Mouse (Mus musculus): ENCODE data around the gene C1ql3. TPM values are rescaled to one million over a fixed set of nuclear protein-coding genes. Genes with fewer than 3 reads are reported as not detected.

C1ql3 gene
- polyA plus RNA-seq, 1 experiment from 2014 or later: 1.7 TPM

- H3K9me3 ChIP-seq (replicated peaks; ENCODE audit: control insufficient read depth, low read length): no peaks in the 10 kb centered on the region
- 0 out of 2 replicates have a peak, but pooled peaks cover 8% of the 10 kb centered on the region for H3K27me3 ChIP-seq (replicated peaks; ENCODE audit: control insufficient read depth, insufficient read depth, low read length)
- H3K9ac ChIP-seq (ENCODE audit: low read length): no peak overlapping the region
- DNase-seq (ENCODE audit: low spot score) (no peak), ATAC-seq (no peak)
- peaks cover 4% of the 10 kb centered on the region for H3K4me1 ChIP-seq (ENCODE audit: control insufficient read depth, insufficient read depth, low read length)
- no peak overlapping the region for H3K4me3 ChIP-seq (ENCODE audit: low read depth, low read length)
- no peak overlapping the region for H3K4me2 ChIP-seq (ENCODE audit: low read length)
- no peaks in the 10 kb centered on the region for H3K36me3 ChIP-seq (ENCODE audit: control insufficient read depth, insufficient read depth, low read length)
- 80% methylated on average over 2 of the region's 2 CpGs for WGBS
- H3K27ac ChIP-seq (ENCODE audit: low read depth, low read length): no peak overlapping the region
Measured at GRCm38 (mm10) chr2:12973752-12974151, 37.9 kb downstream of the C1ql3 start.

- Histone ChIP-seq H3K27me3 (replicated peaks; ENCODE audit: control insufficient read depth, insufficient read depth, low read length) (peaks cover 17% of the 10 kb centered on the region; the same call in 1 of the 2 replicates), H3K4me1 (ENCODE audit: control insufficient read depth, insufficient read depth, low read length) (peaks cover 4% of the 10 kb centered on the region)
Measured at GRCm38 (mm10) chr2:12970049-12970724, 41.4 kb downstream of the C1ql3 start.

GRCm38 (mm10) chr2:12956703-12957424, 54.7 kb downstream of the C1ql3 start:
- Histone ChIP-seq H3K4me3 (ENCODE audit: low read depth, low read length) (no peak overlapping the region), H3K4me1 (ENCODE audit: control insufficient read depth, insufficient read depth, low read length) (no peaks in the 10 kb centered on the region), H3K4me2 (ENCODE audit: low read length) (no peak overlapping the region), H3K27me3 (replicated peaks; ENCODE audit: control insufficient read depth, insufficient read depth, low read length) (no peaks in the 10 kb centered on the region), H3K9me3 (replicated peaks; ENCODE audit: control insufficient read depth, low read length) (no peaks in the 10 kb centered on the region), H3K9ac (ENCODE audit: low read length) (no peak overlapping the region), H3K27ac (ENCODE audit: low read depth, low read length) (no peak overlapping the region), H3K36me3 (ENCODE audit: control insufficient read depth, insufficient read depth, low read length) (no peaks in the 10 kb centered on the region)
- ATAC-seq (no peak), DNase-seq (ENCODE audit: low spot score) (no peak)

More at GRCm38 (mm10) chr2:12970049-12970724, 41.4 kb downstream of the C1ql3 start:
- DNase-seq (ENCODE audit: low spot score) (peak; percentile 92), ATAC-seq (peak; percentile 94)
- Histone ChIP-seq H3K4me3 (ENCODE audit: low read depth, low read length) (no peak overlapping the region), H3K9me3 (replicated peaks; ENCODE audit: control insufficient read depth, low read length) (no peaks in the 10 kb centered on the region), H3K36me3 (ENCODE audit: control insufficient read depth, insufficient read depth, low read length) (no peaks in the 10 kb centered on the region), H3K9ac (ENCODE audit: low read length) (no peak overlapping the region), H3K27ac (ENCODE audit: low read depth, low read length) (no peak overlapping the region), H3K4me2 (ENCODE audit: low read length) (no peak overlapping the region)
- 6% methylated on average over 12 of the region's 12 CpGs for WGBS

Other genes starting within 250 kb of the C1ql3 start
- gene Pter, start 87.8 kb downstream of the C1ql3 start, polyA plus RNA-seq (2014; fragmentation: Nextera tagmentation; extraction: Ambion mirVana): 5.5 and 5.7 TPM in 2 replicates